Comparison of ENCODE assay signal across 17 mouse cellular contexts in genomic region chr1:191349486-191350037, GRCm38 (mm10). TPM values are rescaled to one million over a fixed set of nuclear protein-coding genes. Genes with fewer than 3 reads are reported as not detected.
DNase-seq lines count a peak whose midpoint lies in the region; ATAC-seq and TF ChIP-seq lines count a peak whose summit lies in the region.
"Had no signal": no experiment of that assay in that cellular context is flagged by ENCODE, and none has a peak within 500 bp of the region (broad histone marks: within the 10 kb centered on the region; RNA-seq: fewer than 3 reads in every experiment).

No protein-coding gene starts in this region.

- no peak for TF ChIP-seq CTCF in E14TG2a.4 (conservative IDR thresholded peaks at IDR 0.05; ENCODE audit: low read length)

- peak overlapping the region; percentile 30; the same call in 1 of the 2 replicates for H3K27ac ChIP-seq in heart, embryonic 10.5 days
- H3K27ac ChIP-seq in liver, embryonic 11.5 days (ENCODE audit: low read depth, low read length) = peak overlapping the region; percentile 48; the same call in 1 of the 2 replicates
- H3K27ac ChIP-seq: limb, embryonic 12.5 days; macrophage; midbrain, embryonic 12.5 days; neural tube, embryonic 15.5 days had no signal

- DNase-seq in heart, embryonic 10.5 days (ENCODE audit: low spot score) = no peak
- DNase-seq in heart, adult 18-20 months = no peak
- no peak for DNase-seq in liver, embryonic 11.5 days (ENCODE audit: low spot score)
- DNase-seq in liver = no peak
- peak; percentile 22 to 70 for DNase-seq in lung, postnatal 4 days
- no peak for DNase-seq in ovary, adult 18-20 months (ENCODE audit: low spot score)
- DNase-seq: adrenal gland, adult 2 months; cerebellum, adult 18-20 months; embryo, embryonic 11 days; gastrocnemius, postnatal 10 days; kidney, adult 8-10 months had no signal

- ATAC-seq in liver, embryonic 11.5 days (replicated peaks; ENCODE audit: low FRiP score) = no peak
- ATAC-seq: hindbrain, embryonic 16.5 days had no signal

- H3K4me2 ChIP-seq in liver, embryonic 11.5 days = no peak overlapping the region
- H3K4me2 ChIP-seq: limb, embryonic 12.5 days; midbrain, embryonic 12.5 days; neural tube, embryonic 15.5 days had no signal

- H3K9me3 ChIP-seq in heart, embryonic 10.5 days = no peaks in the 10 kb centered on the region
- no peaks in the 10 kb centered on the region for H3K9me3 ChIP-seq in liver, embryonic 11.5 days (ENCODE audit: control insufficient read depth, low read length)
- H3K9me3 ChIP-seq in E14TG2a.4 (ENCODE audit: low read length) = no peaks in the 10 kb centered on the region
- H3K9me3 ChIP-seq: limb, embryonic 12.5 days; midbrain, embryonic 12.5 days; neural tube, embryonic 15.5 days had no signal

- 65% methylated on average over 23 of the region's 23 CpGs for WGBS in heart, embryonic 10.5 days
- WGBS in liver, embryonic 11.5 days = 78% methylated on average over 23 of the region's 23 CpGs

- H3K27me3 ChIP-seq in heart, embryonic 10.5 days (ENCODE audit: insufficient read depth, poor library complexity, severe bottlenecking) = no peaks in the 10 kb centered on the region
- H3K27me3 ChIP-seq in liver, embryonic 11.5 days (replicated peaks; ENCODE audit: control insufficient read depth, insufficient read depth, low read length) = no peaks in the 10 kb centered on the region
- no peaks in the 10 kb centered on the region for H3K27me3 ChIP-seq in E14TG2a.4 (ENCODE audit: insufficient read depth, low read length)
- H3K27me3 ChIP-seq: limb, embryonic 12.5 days; midbrain, embryonic 12.5 days; neural tube, embryonic 15.5 days had no signal

- H3K36me3 ChIP-seq in heart, embryonic 10.5 days = peaks cover 70% of the 10 kb centered on the region
- H3K36me3 ChIP-seq in liver, embryonic 11.5 days (ENCODE audit: control insufficient read depth, insufficient read depth, low read length) = peaks cover 19% of the 10 kb centered on the region; the same call in 1 of the 2 replicates
- peaks cover 60% of the 10 kb centered on the region for H3K36me3 ChIP-seq in E14TG2a.4 (ENCODE audit: insufficient read depth, low read length)

- H3K9ac ChIP-seq in liver, embryonic 11.5 days (ENCODE audit: low read depth, low read length) = no peak overlapping the region
- H3K9ac ChIP-seq: limb, embryonic 12.5 days; midbrain, embryonic 12.5 days; neural tube, embryonic 15.5 days had no signal

- no peak overlapping the region for H3K4me3 ChIP-seq in heart, embryonic 10.5 days
- H3K4me3 ChIP-seq in liver, embryonic 11.5 days (ENCODE audit: low read depth, low read length) = no peak overlapping the region
- 0 out of 2 replicates have a peak overlapping the region, but pooled peaks have one; percentile 17 for H3K4me3 ChIP-seq in E14TG2a.4 (replicated peaks; ENCODE audit: low read length)
- H3K4me3 ChIP-seq: limb, embryonic 12.5 days; midbrain, embryonic 12.5 days; neural tube, embryonic 15.5 days had no signal

- peaks cover 32% of the 10 kb centered on the region for H3K4me1 ChIP-seq in heart, embryonic 10.5 days
- no peaks in the 10 kb centered on the region; the same call in 1 of the 2 replicates for H3K4me1 ChIP-seq in liver, embryonic 11.5 days (replicated peaks; ENCODE audit: control insufficient read depth, insufficient read depth, low read length)
- peaks cover 30% of the 10 kb centered on the region for H3K4me1 ChIP-seq in E14TG2a.4 (replicated peaks; ENCODE audit: low read depth, low read length)
- H3K4me1 ChIP-seq: midbrain, embryonic 12.5 days; neural tube, embryonic 15.5 days had no signal

RNA-seq across cellular contexts. Expression of gene Tmem206, which starts 23.9 kb away (rescaled TPM):
- polyA plus RNA-seq in heart, embryonic 10.5 days (2016; fragmentation: Nextera tagmentation; extraction: Ambion mirVana) = 17.0 and 18.8 TPM in 2 replicates
- 1 to 10 TPM; 3.1 to 4.0 TPM for total RNA-seq in heart, adult 18-20 months (2021)
- polyA plus RNA-seq in liver, embryonic 11.5 days (2014; fragmentation: Nextera tagmentation; extraction: Ambion mirVana) = 15.4 and 18.8 TPM in 2 replicates

RNA-seq across cellular contexts. Expression of gene Nenf, which starts 31.6 kb away (rescaled TPM):
- 78.2 and 78.6 TPM in 2 replicates for polyA plus RNA-seq in heart, embryonic 10.5 days (2016; fragmentation: Nextera tagmentation; extraction: Ambion mirVana)
- total RNA-seq in heart, adult 18-20 months (2021) = 100 to 1,000 TPM; 101 to 108 TPM
- 53.6 and 56.4 TPM in 2 replicates for polyA plus RNA-seq in liver, embryonic 11.5 days (2014; fragmentation: Nextera tagmentation; extraction: Ambion mirVana)

RNA-seq across cellular contexts. Expression of gene Ppp2r5a, which starts 53.5 kb away (rescaled TPM):
- polyA plus RNA-seq in heart, embryonic 10.5 days (2016; fragmentation: Nextera tagmentation; extraction: Ambion mirVana) = 21.8 and 27.6 TPM in 2 replicates
- total RNA-seq in heart, adult 18-20 months (2021) = 100 to 1,000 TPM; 100 to 110 TPM
- polyA plus RNA-seq in liver, embryonic 11.5 days (2014; fragmentation: Nextera tagmentation; extraction: Ambion mirVana) = 32.4 and 39.9 TPM in 2 replicates

Comparison
In these comparisons a context has a peak if more than half of its experiments do, and no peak if none do; other contexts are left out.
1. DNase-seq: peak in lung, postnatal 4 days (2 of 2); none in heart, embryonic 10.5 days (single experiment), heart, adult 18-20 months (0 of 2), liver, embryonic 11.5 days (single experiment), liver (single experiment) and ovary, adult 18-20 months (single experiment).